Mouse (Mus musculus) gastrocnemius, adult 18-20 months (tissue): ENCODE measurements around the gene Mien1. TPM values are rescaled to one million over a fixed set of nuclear protein-coding genes. Genes with fewer than 3 reads are reported as not detected.

Source experiments
- DNase-seq: peaks from one replicate; pipeline ENCODE4 v3.0.0; 2021; ENCODE audit warnings: low spot score
- total RNA-seq, 2 experiments: library from RNA; stranded (reverse); gene quantifications; 2 replicates each; pipeline ENCODE4 v1.2.3; 2021

The Mien1 gene
- total RNA-seq, 2 experiments from 2014 or later, result 36.0 to 37.8 TPM

GRCm38 (mm10) chr11:98431743-98432502 is 6.9 kb downstream of the Mien1 start:
- DNase-seq, result no peak

GRCm38 (mm10) chr11:98428436-98428835 is 10.4 kb downstream of the Mien1 start:
- DNase-seq, result no peak

- DNase-seq, result no peak
Observed at GRCm38 (mm10) chr11:98426592-98426991, 12.2 kb downstream of the Mien1 start.

- no peak for DNase-seq
Observed at GRCm38 (mm10) chr11:98418939-98419547, 19.7 kb downstream of the Mien1 start.

- no peak for DNase-seq
Observed at GRCm38 (mm10) chr11:98418273-98418672, 20.5 kb downstream of the Mien1 start.

- no peak for DNase-seq
Observed at GRCm38 (mm10) chr11:98417074-98417473, 21.7 kb downstream of the Mien1 start.

- no peak for DNase-seq
Observed at GRCm38 (mm10) chr11:98414162-98414561, 24.6 kb downstream of the Mien1 start.

- no peak for DNase-seq
Observed at GRCm38 (mm10) chr11:98413731-98414130, 25.1 kb downstream of the Mien1 start.

GRCm38 (mm10) chr11:98412797-98413301 is 25.9 kb downstream of the Mien1 start:
- DNase-seq, result no peak

GRCm38 (mm10) chr11:98412273-98412796 is 26.5 kb downstream of the Mien1 start, which contains the start of gene Erbb2:
TSS of gene Erbb2 (plus strand) at chr11:98412470.
- DNase-seq, result peak; percentile 48

GRCm38 (mm10) chr11:98409341-98409822 is 29.4 kb downstream of the Mien1 start:
- DNase-seq, result no peak

- no peak for DNase-seq
Observed at GRCm38 (mm10) chr11:98408872-98409271, 29.9 kb downstream of the Mien1 start.

- DNase-seq, result no peak
Observed at GRCm38 (mm10) chr11:98406621-98407020, 32.2 kb downstream of the Mien1 start.

GRCm38 (mm10) chr11:98400816-98401215 is 38.0 kb downstream of the Mien1 start:
- DNase-seq, result no peak

GRCm38 (mm10) chr11:98400161-98400726 is 38.5 kb downstream of the Mien1 start, which contains the start of gene Pgap3:
TSS of gene Pgap3 (minus strand) at chr11:98400490.
- peak; percentile 85 for DNase-seq

GRCm38 (mm10) chr11:98397946-98398345 is 40.8 kb downstream of the Mien1 start:
- DNase-seq, result no peak

GRCm38 (mm10) chr11:98395041-98395440 is 43.8 kb downstream of the Mien1 start:
- DNase-seq, result no peak

GRCm38 (mm10) chr11:98394301-98394700 is 44.5 kb downstream of the Mien1 start:
- peak; percentile 63 for DNase-seq

GRCm38 (mm10) chr11:98393317-98393716 is 45.5 kb downstream of the Mien1 start:
- DNase-seq, result no peak

- no peak for DNase-seq
Observed at GRCm38 (mm10) chr11:98392645-98393044, 46.1 kb downstream of the Mien1 start.

GRCm38 (mm10) chr11:98392034-98392433 is 46.8 kb downstream of the Mien1 start:
- DNase-seq, result no peak

- DNase-seq, result no peak
Observed at GRCm38 (mm10) chr11:98390141-98390540, 48.6 kb downstream of the Mien1 start.
